Mouse (Mus musculus) heart, postnatal 36 days (tissue): ENCODE measurements around the gene Uvrag. TPM values are rescaled to one million over a fixed set of nuclear protein-coding genes. Genes with fewer than 3 reads are reported as not detected.

Experiments used
- DNase-seq, 2 experiments: peaks; one replicate each; pipeline ENCODE4 v3.0.0; 2021 to 2022
- intact Hi-C: fragments of 180-260 bp; cut with DNase I; formaldehyde crosslinking; loops from one replicate; pipeline ENCODE4 v1.15.1; 2025
- total RNA-seq, 2 experiments: library from RNA; stranded (reverse); gene quantifications; 2 replicates each; pipeline ENCODE4 v1.2.3; 2021

Uvrag gene
- 10 to 100 TPM; 21.6 to 28.6 TPM for total RNA-seq

GRCm38 (mm10) chr7:99140984-99141918, at the start of gene Uvrag:
Uvrag (minus strand) TSS chr7:99141141.
- intact Hi-C loops = loop anchor here (2.0 kb wide), 1 partner anchor 32 kb away; no protein-coding TSS in a partner anchor
- DNase-seq = peak; percentile 99

- no peak for DNase-seq
- intact Hi-C loops = no loop called here
Measured at GRCm38 (mm10) chr7:99189885-99190284, 48.9 kb upstream of the Uvrag start.

- intact Hi-C loops = no loop called here
- DNase-seq = no peak
Measured at GRCm38 (mm10) chr7:99188630-99189029, 47.7 kb upstream of the Uvrag start.

- intact Hi-C loops = no loop called here
- no peak for DNase-seq
Measured at GRCm38 (mm10) chr7:99187451-99187850, 46.5 kb upstream of the Uvrag start.

- no peak for DNase-seq
- intact Hi-C loops = no loop called here
Measured at GRCm38 (mm10) chr7:99185405-99185804, 44.5 kb upstream of the Uvrag start.

GRCm38 (mm10) chr7:99183751-99184150, 42.8 kb upstream of the Uvrag start:
- intact Hi-C loops = no loop called here
- DNase-seq = no peak

GRCm38 (mm10) chr7:99182432-99183172, 41.7 kb upstream of the Uvrag start, which contains the start of gene Dgat2:
Dgat2 (minus strand) TSS chr7:99182719.
- intact Hi-C loops = no loop called here

GRCm38 (mm10) chr7:99181619-99182431, 40.9 kb upstream of the Uvrag start:
- peak; percentile 26 to 31 for DNase-seq
- intact Hi-C loops = loop anchor here (2.0 kb wide), 1 partner anchor 25 kb away; no protein-coding TSS in a partner anchor

More at GRCm38 (mm10) chr7:99182432-99183172, 41.7 kb upstream of the Uvrag start, which contains the start of gene Dgat2:
- peak; percentile 93 to 97 for DNase-seq

- peak in 1 of 2 experiments; percentile 1 for DNase-seq
- intact Hi-C loops = loop anchor here (2.0 kb wide), 1 partner anchor 23 kb away; no protein-coding TSS in a partner anchor
Measured at GRCm38 (mm10) chr7:99180162-99180561, 39.2 kb upstream of the Uvrag start.

- DNase-seq = no peak
- intact Hi-C loops = no loop called here
Measured at GRCm38 (mm10) chr7:99179271-99179670, 38.3 kb upstream of the Uvrag start.

GRCm38 (mm10) chr7:99177386-99177785, 36.4 kb upstream of the Uvrag start:
- intact Hi-C loops = no loop called here
- DNase-seq = peak in 1 of 2 experiments; percentile 1

GRCm38 (mm10) chr7:99175666-99176065, 34.7 kb upstream of the Uvrag start:
- no peak for DNase-seq
- intact Hi-C loops = no loop called here

- intact Hi-C loops = no loop called here
- DNase-seq = no peak
Measured at GRCm38 (mm10) chr7:99175118-99175517, 34.2 kb upstream of the Uvrag start.

- intact Hi-C loops = no loop called here
- no peak for DNase-seq
Measured at GRCm38 (mm10) chr7:99174006-99174405, 33.1 kb upstream of the Uvrag start.

- intact Hi-C loops = no loop called here
- peak in 1 of 2 experiments; percentile 30 for DNase-seq
Measured at GRCm38 (mm10) chr7:99172898-99173297, 32.0 kb upstream of the Uvrag start.

GRCm38 (mm10) chr7:99171730-99172463, 31.0 kb upstream of the Uvrag start:
- intact Hi-C loops = no loop called here
- DNase-seq = no peak

- DNase-seq = no peak
- intact Hi-C loops = no loop called here
Measured at GRCm38 (mm10) chr7:99170519-99170918, 29.6 kb upstream of the Uvrag start.

- DNase-seq = no peak
- intact Hi-C loops = no loop called here
Measured at GRCm38 (mm10) chr7:99169717-99170403, 28.9 kb upstream of the Uvrag start.

GRCm38 (mm10) chr7:99168756-99169155, 27.8 kb upstream of the Uvrag start:
- DNase-seq = no peak
- intact Hi-C loops = no loop called here
